In genomic region chr2:146469707-146470420, GRCm38 (mm10) we compare ENCODE assay signal across 9 mouse cellular contexts. TPM values are rescaled to one million over a fixed set of nuclear protein-coding genes. Genes with fewer than 3 reads are reported as not detected.
DNase-seq lines count a peak whose midpoint lies in the region; ATAC-seq and TF ChIP-seq lines count a peak whose summit lies in the region.
"Had no signal": no experiment of that assay in that cellular context is flagged by ENCODE, and none has a peak within 500 bp of the region (broad histone marks: within the 10 kb centered on the region; RNA-seq: fewer than 3 reads in every experiment).

No protein-coding gene starts in this region.

- H3K4me2 ChIP-seq in midbrain, embryonic 11.5 days = no peak overlapping the region
- H3K4me2 ChIP-seq in forebrain, embryonic 15.5 days (replicated peaks) = no peak overlapping the region

- DNase-seq in midbrain, embryonic 11.5 days (ENCODE audit: low spot score, missing footprints) = peak; percentile 86
- no peak for DNase-seq in midbrain, embryonic 10.5 days (ENCODE audit: low spot score)
- DNase-seq in brain, adult 2 months (ENCODE audit: low read depth, low spot score) = peak; percentile 79
- peak; percentile 41 to 45 for DNase-seq in kidney, postnatal 36 days
- DNase-seq in lung, postnatal 36 days = peak; percentile 73
- DNase-seq in urinary bladder, postnatal 4 days (ENCODE audit: low spot score in 2 of 2) = no peak
- DNase-seq in thymus, adult 2 months = no peak

- H3K4me3 ChIP-seq in midbrain, embryonic 11.5 days (ENCODE audit: low read depth, low read length) = no peak overlapping the region
- H3K4me3 ChIP-seq in midbrain, embryonic 10.5 days = no peak overlapping the region
- no peak overlapping the region for H3K4me3 ChIP-seq in forebrain, embryonic 15.5 days
- H3K4me3 ChIP-seq in thymus, adult 2 months (ENCODE audit: control insufficient read depth, insufficient read depth, low read length) = no peak overlapping the region
- H3K4me3 ChIP-seq: erythroblast, embryonic 14.5 days had no signal

- H3K4me1 ChIP-seq in midbrain, embryonic 11.5 days (ENCODE audit: control insufficient read depth, insufficient read depth, low read length) = 0 out of 2 replicates have a peak, but pooled peaks cover 2% of the 10 kb centered on the region
- H3K4me1 ChIP-seq in midbrain, embryonic 10.5 days = peaks cover 5% of the 10 kb centered on the region; the same call in 1 of the 2 replicates
- peaks cover 7% of the 10 kb centered on the region; the same call in 1 of the 2 replicates for H3K4me1 ChIP-seq in forebrain, embryonic 15.5 days
- no peaks in the 10 kb centered on the region; the same call in 1 of the 2 replicates for H3K4me1 ChIP-seq in thymus, adult 2 months (replicated peaks; ENCODE audit: control insufficient read depth, insufficient read depth, low read length)

- H3K36me3 ChIP-seq in midbrain, embryonic 11.5 days (ENCODE audit: control insufficient read depth, insufficient read depth, low read length) = no peaks in the 10 kb centered on the region
- H3K36me3 ChIP-seq in midbrain, embryonic 10.5 days = no peaks in the 10 kb centered on the region
- no peaks in the 10 kb centered on the region for H3K36me3 ChIP-seq in forebrain, embryonic 15.5 days
- H3K36me3 ChIP-seq in thymus, adult 2 months (ENCODE audit: control insufficient read depth, insufficient read depth, low read length) = no peaks in the 10 kb centered on the region

- no peaks in the 10 kb centered on the region for H3K27me3 ChIP-seq in midbrain, embryonic 11.5 days (ENCODE audit: control insufficient read depth, insufficient read depth, low read length)
- H3K27me3 ChIP-seq in midbrain, embryonic 10.5 days (ENCODE audit: low read depth, poor library complexity, severe bottlenecking) = no peaks in the 10 kb centered on the region
- no peaks in the 10 kb centered on the region for H3K27me3 ChIP-seq in forebrain, embryonic 15.5 days
- H3K27me3 ChIP-seq in thymus, adult 2 months (ENCODE audit: control insufficient read depth, insufficient read depth, low read length) = no peaks in the 10 kb centered on the region

- no peak overlapping the region for H3K27ac ChIP-seq in midbrain, embryonic 11.5 days (ENCODE audit: low read depth, low read length)
- H3K27ac ChIP-seq in midbrain, embryonic 10.5 days (replicated peaks) = no peak overlapping the region
- H3K27ac ChIP-seq in forebrain, embryonic 15.5 days (replicated peaks) = no peak overlapping the region
- no peak overlapping the region for H3K27ac ChIP-seq in thymus, adult 2 months (ENCODE audit: control insufficient read depth, insufficient read depth, low read length)

- 56% methylated on average over 12 of the region's 12 CpGs for WGBS in midbrain, embryonic 11.5 days
- WGBS in midbrain, embryonic 10.5 days = 64% methylated on average over 12 of the region's 12 CpGs
- 55% methylated on average over 12 of the region's 12 CpGs for WGBS in forebrain, embryonic 15.5 days
- 78% methylated on average over 12 of the region's 12 CpGs for WGBS in thymus, adult 2 months

- peak; percentile 46; the same call in 1 of the 2 replicates for ATAC-seq in midbrain, embryonic 11.5 days (ENCODE audit: low FRiP score)
- ATAC-seq in forebrain, embryonic 15.5 days (replicated peaks) = peak; percentile 89

- H3K9me3 ChIP-seq in midbrain, embryonic 11.5 days (ENCODE audit: control insufficient read depth, low read length) = no peaks in the 10 kb centered on the region
- no peaks in the 10 kb centered on the region for H3K9me3 ChIP-seq in midbrain, embryonic 10.5 days (replicated peaks)
- H3K9me3 ChIP-seq in forebrain, embryonic 15.5 days = no peaks in the 10 kb centered on the region

- TF ChIP-seq POLR2A in thymus, adult 2 months (IDR thresholded peaks at IDR 0.05; ENCODE audit: control insufficient read depth, extremely low read depth, insufficient read depth, low read length, poor library complexity) = no peak

- H3K9ac ChIP-seq in midbrain, embryonic 11.5 days (ENCODE audit: low read length) = no peak overlapping the region
- H3K9ac ChIP-seq in forebrain, embryonic 15.5 days (replicated peaks) = no peak overlapping the region

- TF ChIP-seq CTCF in thymus, adult 2 months (IDR thresholded peaks at IDR 0.05; ENCODE audit: borderline replicate concordance, control insufficient read depth, extremely low read depth, insufficient read depth, low read length, poor library complexity) = no peak

RNA-seq across cellular contexts. Expression of gene Ralgapa2, which starts 42.3 kb away (rescaled TPM):
- polyA plus RNA-seq in midbrain, embryonic 11.5 days (2014; fragmentation: Nextera tagmentation; extraction: Ambion mirVana) = 9.0 and 9.7 TPM in 2 replicates
- polyA plus RNA-seq in midbrain, embryonic 10.5 days (2016; fragmentation: Nextera tagmentation; extraction: Ambion mirVana) = 9.7 and 10.6 TPM in 2 replicates
- polyA plus RNA-seq in forebrain, embryonic 15.5 days (2015; fragmentation: Nextera tagmentation; extraction: Ambion mirVana) = 14.2 and 15.0 TPM in 2 replicates
- polyA plus RNA-seq in thymus, adult 2 months (2012; rRNA removed) = 15.0 and 17.8 TPM in 2 replicates

Comparison
In these comparisons a context has a peak if more than half of its experiments do, and no peak if none do; other contexts are left out.
1. DNase-seq: peak in midbrain, embryonic 11.5 days (single experiment), brain, adult 2 months (single experiment), kidney, postnatal 36 days (2 of 2) and lung, postnatal 36 days (single experiment); none in midbrain, embryonic 10.5 days (single experiment), urinary bladder, postnatal 4 days (0 of 2) and thymus, adult 2 months (single experiment).